Mouse (Mus musculus): ENCODE results near the gene Rnf150.
A peak's percentile ranks its signal among the peaks of the same experiment; 100 is the strongest.
"Not testable (repeated sequence)": the region's sequence is repeated elsewhere in the genome, so short reads cannot be mapped to it uniquely, and the experiment has no call there.

Gene Rnf150

GRCm38 (mm10) chr8:83079534-83079844, 216.3 kb downstream of the Rnf150 start:
- DNase-seq: no peak

- no peak for DNase-seq
Measured at GRCm38 (mm10) chr8:83081266-83081665, 218.1 kb downstream of the Rnf150 start.

- DNase-seq: not testable (repeated sequence)
Measured at GRCm38 (mm10) chr8:83081806-83082205, 218.7 kb downstream of the Rnf150 start.

- no peak for DNase-seq
Measured at GRCm38 (mm10) chr8:83082251-83082650, 219.1 kb downstream of the Rnf150 start.

GRCm38 (mm10) chr8:83083452-83083851, 220.3 kb downstream of the Rnf150 start:
- DNase-seq: no peak

GRCm38 (mm10) chr8:83085581-83085980, 222.4 kb downstream of the Rnf150 start:
- DNase-seq: no peak

- DNase-seq: no peak
Measured at GRCm38 (mm10) chr8:83086625-83087024, 223.5 kb downstream of the Rnf150 start.

- no peak for DNase-seq
Measured at GRCm38 (mm10) chr8:83087604-83088003, 224.4 kb downstream of the Rnf150 start.

- no peak for DNase-seq
Measured at GRCm38 (mm10) chr8:83088156-83088555, 225.0 kb downstream of the Rnf150 start.

- DNase-seq: peak; percentile 43 to 59
Measured at GRCm38 (mm10) chr8:83089336-83089986, 226.3 kb downstream of the Rnf150 start.

- no peak for DNase-seq
Measured at GRCm38 (mm10) chr8:83090446-83090845, 227.3 kb downstream of the Rnf150 start.

- DNase-seq: no peak
Measured at GRCm38 (mm10) chr8:83100041-83100440, 236.9 kb downstream of the Rnf150 start.

GRCm38 (mm10) chr8:83102957-83103510, 239.9 kb downstream of the Rnf150 start:
- DNase-seq: no peak

- DNase-seq: no peak
Measured at GRCm38 (mm10) chr8:83103968-83104367, 240.8 kb downstream of the Rnf150 start.

GRCm38 (mm10) chr8:83109756-83110155, 246.6 kb downstream of the Rnf150 start:
- no peak for DNase-seq

- DNase-seq: no peak
Measured at GRCm38 (mm10) chr8:83110177-83110576, 247.0 kb downstream of the Rnf150 start.

- DNase-seq: no peak
Measured at GRCm38 (mm10) chr8:83135086-83135485, 271.9 kb downstream of the Rnf150 start.

- no peak for DNase-seq
Measured at GRCm38 (mm10) chr8:83140068-83140467, 276.9 kb downstream of the Rnf150 start.

- DNase-seq: no peak
Measured at GRCm38 (mm10) chr8:83140701-83141111, 277.6 kb downstream of the Rnf150 start.

All from thymus, postnatal 36 days (tissue).